Mouse (Mus musculus): ENCODE data around the gene Brwd1.
"Not testable (repeated sequence)": the region's sequence is repeated elsewhere in the genome, so short reads cannot be mapped to it uniquely, and the experiment has no call there.

- TF ChIP-seq CTCF (IDR thresholded peaks at IDR 0.05; ENCODE audit: control insufficient read depth, insufficient read depth, low read length); POLR2A (IDR thresholded peaks at IDR 0.05; ENCODE audit: borderline replicate concordance, control insufficient read depth, low read depth, low read length): not testable (repeated sequence)
Measured at GRCm38 (mm10) chr16:96009124-96009523, 73.2 kb downstream of the Brwd1 start.
